Mouse (Mus musculus) forebrain, postnatal 0 days (tissue): ENCODE data around the gene Map3k10. TPM values are rescaled to one million over a fixed set of nuclear protein-coding genes. Genes with fewer than 3 reads are reported as not detected.

Experiments used
- ATAC-seq: fragments of 200-750 bp; cut with Nextera tagmentation; 2 replicates; pipeline ENCODE4 v1.8.0; 2017; ENCODE audit warnings: mild to moderate bottlenecking, moderate library complexity
- DNase-seq: peaks from one replicate; pipeline ENCODE4 v3.0.0-alpha.2; 2015
- H3K27ac ChIP-seq: fragments of 300-500 bp; sonication (generic); 2 replicates; pipeline ENCODE4 v1.5.1; 2014; ENCODE audit warnings: low read depth, mild to moderate bottlenecking, antibody characterized with exemption, low read length, moderate library complexity, mixed read lengths
- H3K27me3 ChIP-seq: fragments of 300-500 bp; sonication (generic); 2 replicates; pipeline ENCODE4 v1.6.1; 2014; ENCODE audit warnings: mild to moderate bottlenecking, low read length, mixed read lengths; ENCODE audit not compliant: insufficient read depth
- H3K36me3 ChIP-seq: fragments of 300-500 bp; sonication (generic); 2 replicates; pipeline ENCODE4 v1.6.1; 2014; ENCODE audit warnings: mild to moderate bottlenecking, moderate library complexity; ENCODE audit not compliant: insufficient read depth
- H3K4me1 ChIP-seq: fragments of 300-500 bp; sonication (generic); 2 replicates; pipeline ENCODE4 v1.6.1; 2014; ENCODE audit warnings: antibody characterized with exemption; ENCODE audit not compliant: insufficient read depth
- H3K4me2 ChIP-seq: fragments of 300-500 bp; sonication (generic); 2 replicates; pipeline ENCODE4 v1.6.1; 2014; ENCODE audit warnings: low read depth, mild to moderate bottlenecking, moderate library complexity
- H3K4me3 ChIP-seq: fragments of 300-500 bp; sonication (generic); 2 replicates; pipeline ENCODE4 v1.5.1; 2014; ENCODE audit warnings: low read depth, low read length, mixed read lengths
- H3K9ac ChIP-seq: fragments of 300-500 bp; sonication (generic); 2 replicates; pipeline ENCODE4 v1.6.1; 2014; ENCODE audit warnings: mild to moderate bottlenecking
- H3K9me3 ChIP-seq: fragments of 300-500 bp; sonication (generic); 2 replicates; pipeline ENCODE4 v1.6.1; 2016; ENCODE audit warnings: low read length
- CTCF ChIP-seq: sonication (generic); IDR thresholded peaks from 2 replicates; pipeline ENCODE4 v1.5.1; 2016; ENCODE audit warnings: antibody characterized with exemption, control low read depth, low read depth
- WGBS: fragments of 180-500 bp; shearing (Covaris S2); extraction: QIAGEN DNeasy Blood & Tissue Kit; methylation state at CpG from one replicate; pipeline ENCODE4 v1.1.7; 2014; 5-methylcytosine and 5-hydroxymethylcytosine counted together
- polyA plus RNA-seq: library from polyadenylated mRNA; unstranded; fragments of >200 nt; fragmentation: Nextera tagmentation; extraction: Ambion mirVana; gene quantifications from 2 replicates; pipeline ENCODE4 v1.2.1, GENCODE M21; 2015
- total RNA-seq: library from RNA; depleted of rRNA; stranded (reverse); fragments of >200 nt; gene quantifications from 2 replicates; pipeline ENCODE4 v1.2.3, GENCODE M21; 2014; rRNA removed

The Map3k10 gene
- total and polyA plus RNA-seq, 2 experiments from 2014 or later, result 22.5 to 117 TPM

GRCm38 (mm10) chr7:27610871-27611270 is 63.5 kb downstream of the Map3k10 start:
- no peak overlapping the region for H3K4me2 ChIP-seq
- H3K36me3 ChIP-seq, result peaks cover 19% of the 10 kb centered on the region
- peaks cover 24% of the 10 kb centered on the region for H3K4me1 ChIP-seq
- H3K27ac ChIP-seq, result no peak overlapping the region
- ATAC-seq (no peak), DNase-seq (no peak)
- no peak overlapping the region for H3K9ac ChIP-seq
- no peaks in the 10 kb centered on the region for H3K9me3 ChIP-seq
- H3K4me3 ChIP-seq, result no peak overlapping the region
- WGBS, result 73% methylated on average over 5 of the region's 5 CpGs
- TF ChIP-seq CTCF, result no peak
- H3K27me3 ChIP-seq, result no peaks in the 10 kb centered on the region

- H3K9ac ChIP-seq, result no peak overlapping the region
- TF ChIP-seq CTCF, result no peak
- no peak overlapping the region for H3K4me3 ChIP-seq
- peaks cover 19% of the 10 kb centered on the region for H3K36me3 ChIP-seq
- H3K4me2 ChIP-seq, result no peak overlapping the region
- H3K4me1 ChIP-seq, result peaks cover 29% of the 10 kb centered on the region
- no peak overlapping the region for H3K27ac ChIP-seq
- DNase-seq (no peak), ATAC-seq (no peak)
- H3K9me3 ChIP-seq, result no peaks in the 10 kb centered on the region
- WGBS, result 82% methylated on average over 3 of the region's 3 CpGs
- no peaks in the 10 kb centered on the region for H3K27me3 ChIP-seq
Observed at GRCm38 (mm10) chr7:27610370-27610769, 64.0 kb downstream of the Map3k10 start.

- no peak for TF ChIP-seq CTCF
- H3K4me2 ChIP-seq, result no peak overlapping the region
- H3K27ac ChIP-seq, result no peak overlapping the region
- no peak for ATAC-seq
- H3K36me3 ChIP-seq, result peaks cover 19% of the 10 kb centered on the region
- no peak overlapping the region for H3K4me3 ChIP-seq
- no peak for DNase-seq
- no peaks in the 10 kb centered on the region for H3K9me3 ChIP-seq
- 95% methylated on average over 2 of the region's 2 CpGs for WGBS
- no peak overlapping the region for H3K9ac ChIP-seq
- H3K27me3 ChIP-seq, result no peaks in the 10 kb centered on the region
- H3K4me1 ChIP-seq, result peaks cover 29% of the 10 kb centered on the region
Observed at GRCm38 (mm10) chr7:27609688-27610087, 64.7 kb downstream of the Map3k10 start.

GRCm38 (mm10) chr7:27609285-27609684 is 65.1 kb downstream of the Map3k10 start:
- ATAC-seq, result no peak
- no peak overlapping the region for H3K27ac ChIP-seq
- 88% methylated on average over 4 of the region's 4 CpGs for WGBS
- no peaks in the 10 kb centered on the region for H3K27me3 ChIP-seq
- no peak for DNase-seq
- H3K4me1 ChIP-seq, result peaks cover 29% of the 10 kb centered on the region
- H3K9me3 ChIP-seq, result no peaks in the 10 kb centered on the region
- H3K36me3 ChIP-seq, result peaks cover 19% of the 10 kb centered on the region
- H3K9ac ChIP-seq, result no peak overlapping the region
- H3K4me2 ChIP-seq, result no peak overlapping the region
- no peak for TF ChIP-seq CTCF
- no peak overlapping the region for H3K4me3 ChIP-seq

DNA sequence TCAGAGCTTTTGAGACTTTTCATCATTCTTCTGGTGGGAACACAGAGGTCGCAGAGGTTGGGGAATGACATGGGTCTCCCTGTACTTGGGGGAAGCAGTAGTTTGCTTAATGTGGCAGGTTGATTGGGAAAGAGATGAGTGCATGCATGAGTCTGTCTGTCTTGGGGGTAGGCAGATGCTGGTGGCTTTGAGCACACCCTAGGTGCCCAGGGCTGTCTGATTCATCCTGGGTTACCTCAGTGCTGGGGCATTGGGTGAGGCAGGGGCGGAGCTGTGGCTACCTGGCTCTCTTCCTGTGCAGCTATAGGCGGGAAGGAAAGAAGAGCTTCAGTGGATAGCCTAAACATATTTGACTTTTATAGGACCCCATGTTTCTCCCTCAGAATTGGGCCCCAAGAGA is 66.3 kb downstream of the Map3k10 start:
- ATAC-seq (no peak), DNase-seq (no peak)
- Histone ChIP-seq H3K9me3 (no peaks in the 10 kb centered on the region), H3K4me3 (no peak overlapping the region), H3K36me3 (peaks cover 19% of the 10 kb centered on the region), H3K9ac (no peak overlapping the region), H3K27ac (peak overlapping the region; percentile 21; the same call in 1 of the 2 replicates), H3K4me1 (peaks cover 20% of the 10 kb centered on the region), H3K4me2 (no peak overlapping the region), H3K27me3 (no peaks in the 10 kb centered on the region)
- TF ChIP-seq CTCF, result no peak
- WGBS, result 82% methylated on average over 3 of the region's 3 CpGs

DNA sequence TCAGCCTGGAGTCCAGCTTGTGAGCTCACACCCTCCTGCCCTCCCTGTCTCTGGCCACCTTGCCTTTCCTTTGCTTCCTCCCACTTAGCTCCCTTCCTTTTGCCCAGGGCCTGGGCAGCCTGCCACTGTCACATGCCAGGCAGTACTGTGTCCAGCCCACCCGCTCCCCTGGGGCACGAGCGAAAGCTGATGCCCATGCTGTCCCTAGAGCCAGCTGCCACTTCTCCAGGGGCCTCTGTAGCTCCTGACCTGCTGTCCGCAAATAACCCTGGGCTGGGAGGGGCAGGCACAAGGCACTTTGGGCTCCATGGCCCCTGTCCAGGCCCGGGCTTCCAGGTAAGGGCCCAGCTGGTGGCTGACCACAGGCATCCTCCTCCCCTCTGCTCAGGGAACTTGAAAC is 66.8 kb downstream of the Map3k10 start:
- Histone ChIP-seq H3K4me3 (no peak overlapping the region), H3K36me3 (peaks cover 19% of the 10 kb centered on the region), H3K4me2 (no peak overlapping the region), H3K27ac (no peak overlapping the region), H3K27me3 (no peaks in the 10 kb centered on the region), H3K4me1 (peaks cover 15% of the 10 kb centered on the region; the same call in 1 of the 2 replicates), H3K9ac (no peak overlapping the region), H3K9me3 (no peaks in the 10 kb centered on the region)
- ATAC-seq (peak; percentile 60), DNase-seq (peak; percentile 35)
- no peak for TF ChIP-seq CTCF
- WGBS, result 73% methylated on average over 5 of the region's 5 CpGs

DNA sequence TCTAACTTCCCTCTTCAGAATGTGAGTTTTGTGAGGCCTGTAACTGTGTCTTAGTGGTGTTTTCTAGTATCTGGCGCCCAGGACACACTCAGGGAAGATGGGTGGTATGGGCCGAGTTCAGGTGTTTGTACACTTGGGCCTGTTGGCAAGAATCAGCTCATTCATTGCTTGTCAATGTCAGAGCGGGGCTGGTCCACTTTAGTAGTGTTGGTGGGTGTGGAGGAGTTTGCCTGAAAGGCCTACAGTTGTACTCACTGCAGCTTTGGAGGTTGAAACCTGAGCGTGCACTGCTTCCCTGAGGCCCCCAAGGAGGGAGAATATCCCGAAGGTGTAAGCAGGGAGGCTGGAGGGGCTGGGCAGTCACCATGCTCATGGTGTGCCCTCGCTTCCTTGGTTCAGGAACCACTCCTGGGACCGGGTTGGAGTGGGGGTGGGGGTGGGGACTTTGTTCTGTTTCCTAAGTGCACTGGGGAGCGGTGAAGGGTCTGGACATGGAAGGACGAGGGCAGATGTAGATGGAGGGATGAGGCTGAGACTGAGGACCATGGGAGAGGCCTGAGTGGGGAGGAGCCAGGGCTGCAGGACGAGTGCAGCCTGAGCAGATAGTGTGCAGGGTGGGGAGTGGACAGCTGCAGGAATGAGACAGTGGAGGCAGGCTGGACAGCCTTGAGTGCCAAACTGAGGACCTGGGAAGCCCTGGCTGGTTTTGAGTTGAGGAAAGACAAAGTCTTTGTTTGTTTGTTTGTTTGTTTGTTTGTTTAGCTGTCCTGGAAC is 67.7 kb downstream of the Map3k10 start:
- no peaks in the 10 kb centered on the region for H3K27me3 ChIP-seq
- no peak overlapping the region; the same call in 1 of the 2 replicates for H3K27ac ChIP-seq
- 75% methylated on average over 10 of the region's 10 CpGs for WGBS
- DNase-seq, result no peak
- H3K9ac ChIP-seq, result no peak overlapping the region
- no peak overlapping the region for H3K4me3 ChIP-seq
- no peak for TF ChIP-seq CTCF
- H3K9me3 ChIP-seq, result no peaks in the 10 kb centered on the region
- H3K4me1 ChIP-seq, result peaks cover 21% of the 10 kb centered on the region
- peaks cover 19% of the 10 kb centered on the region for H3K36me3 ChIP-seq
- no peak overlapping the region for H3K4me2 ChIP-seq
- no peak for ATAC-seq

Other genes with a start within 250 kb of the Map3k10 start
- gene Sptbn4, start 226.9 kb downstream of the Map3k10 start, total RNA-seq, result 18.8 and 22.3 TPM in 2 replicates
- gene Sptbn4, start 226.9 kb downstream of the Map3k10 start, polyA plus RNA-seq, result 2.5 and 3.8 TPM in 2 replicates
- 11.6 and 14.3 TPM in 2 replicates for gene Blvrb, start 226.6 kb downstream of the Map3k10 start, total RNA-seq
- gene Blvrb, start 226.6 kb downstream of the Map3k10 start, polyA plus RNA-seq, result 16.3 and 18.9 TPM in 2 replicates
- gene Sertad3, start 200.8 kb downstream of the Map3k10 start, total RNA-seq, result 1.8 and 5.5 TPM in 2 replicates
- gene Sertad3, start 200.8 kb downstream of the Map3k10 start, polyA plus RNA-seq, result 4.3 and 4.9 TPM in 2 replicates
- 5.2 and 6.3 TPM in 2 replicates for gene Sertad1, start 187.7 kb downstream of the Map3k10 start, total RNA-seq
- 6.3 and 7.4 TPM in 2 replicates for gene Sertad1, start 187.7 kb downstream of the Map3k10 start, polyA plus RNA-seq
- 1.9 and 2.4 TPM in 2 replicates for gene Prx, start 175.3 kb downstream of the Map3k10 start, total RNA-seq
- 1.1 and 1.4 TPM in 2 replicates for gene Prx, start 175.3 kb downstream of the Map3k10 start, polyA plus RNA-seq
- 0.38 and 0.95 TPM in 2 replicates for gene Hipk4, start 151.3 kb downstream of the Map3k10 start, total RNA-seq
- gene Hipk4, start 151.3 kb downstream of the Map3k10 start, polyA plus RNA-seq, result 0.27 and 0.49 TPM in 2 replicates
- 144 and 219 TPM in 2 replicates for gene Pld3, start 121.4 kb downstream of the Map3k10 start, total RNA-seq
- gene Pld3, start 121.4 kb downstream of the Map3k10 start, polyA plus RNA-seq, result 205 and 246 TPM in 2 replicates
- gene 2310022A10Rik, start 121.4 kb downstream of the Map3k10 start, total RNA-seq, result 7.5 and 8.7 TPM in 2 replicates
- 26.3 and 28.1 TPM in 2 replicates for gene 2310022A10Rik, start 121.4 kb downstream of the Map3k10 start, polyA plus RNA-seq
- 61.1 and 64.2 TPM in 2 replicates for gene Akt2, start 83.0 kb downstream of the Map3k10 start, total RNA-seq
- gene Akt2, start 83.0 kb downstream of the Map3k10 start, polyA plus RNA-seq, result 53.7 and 53.9 TPM in 2 replicates
- 95.8 and 111 TPM in 2 replicates for gene Ttc9b, start 20.7 kb downstream of the Map3k10 start, total RNA-seq
- gene Ttc9b, start 20.7 kb downstream of the Map3k10 start, polyA plus RNA-seq, result 116 and 118 TPM in 2 replicates
- gene Zfp607b, start 14.7 kb upstream of the Map3k10 start, total RNA-seq, result 8.5 and 10.6 TPM in 2 replicates
- 5.7 and 6.5 TPM in 2 replicates for gene Zfp607b, start 14.7 kb upstream of the Map3k10 start, polyA plus RNA-seq
- gene Zfp60, start 56.8 kb upstream of the Map3k10 start, total RNA-seq, result 41.3 and 46.0 TPM in 2 replicates
- gene Zfp60, start 56.8 kb upstream of the Map3k10 start, polyA plus RNA-seq, result 24.3 and 44.3 TPM in 2 replicates
- gene Zfp626, start 132.6 kb upstream of the Map3k10 start, total RNA-seq, result 4.6 and 9.5 TPM in 2 replicates
- 0.84 and 1.1 TPM in 2 replicates for gene Zfp626, start 132.6 kb upstream of the Map3k10 start, polyA plus RNA-seq
- gene Zfp59, start 164.0 kb upstream of the Map3k10 start, total RNA-seq, result 10.7 and 11.6 TPM in 2 replicates
- gene Zfp59, start 164.0 kb upstream of the Map3k10 start, polyA plus RNA-seq, result 3.5 and 5.2 TPM in 2 replicates
- 2.5 and 2.8 TPM in 2 replicates for gene Zfp607a, start 182.9 kb upstream of the Map3k10 start, total RNA-seq
- 0.54 and 0.68 TPM in 2 replicates for gene Zfp607a, start 182.9 kb upstream of the Map3k10 start, polyA plus RNA-seq